ENCODE assay signal across 17 mouse cellular contexts in genomic region chr7:93061747-93062146, GRCm38 (mm10). TPM values are rescaled to one million over a fixed set of nuclear protein-coding genes. Genes with fewer than 3 reads are reported as not detected.
DNase-seq lines count a peak whose midpoint lies in the region; ATAC-seq and TF ChIP-seq lines count a peak whose summit lies in the region.
"Had no signal": no experiment of that assay in that cellular context is flagged by ENCODE, and none has a peak within 500 bp of the region (broad histone marks: within the 10 kb centered on the region; RNA-seq: fewer than 3 reads in every experiment).

No protein-coding gene starts in this region.

- no peak for TF ChIP-seq CTCF in forebrain, postnatal 0 days (IDR thresholded peaks at IDR 0.05; ENCODE audit: low read depth)
- TF ChIP-seq CTCF in lung, postnatal 0 days (IDR thresholded peaks at IDR 0.05) = no peak

- H3K9me3 ChIP-seq in forebrain, embryonic 12.5 days = 0 out of 2 replicates have a peak, but pooled peaks cover 5% of the 10 kb centered on the region
- no peaks in the 10 kb centered on the region for H3K9me3 ChIP-seq in forebrain, postnatal 0 days (ENCODE audit: low read length)
- H3K9me3 ChIP-seq in limb, embryonic 11.5 days (ENCODE audit: control insufficient read depth, low read length) = no peaks in the 10 kb centered on the region
- 0 out of 2 replicates have a peak, but pooled peaks cover 3% of the 10 kb centered on the region for H3K9me3 ChIP-seq in midbrain, embryonic 16.5 days (replicated peaks; ENCODE audit: control insufficient read depth, low read length, poor library complexity, severe bottlenecking)
- no peaks in the 10 kb centered on the region for H3K9me3 ChIP-seq in lung, postnatal 0 days (ENCODE audit: low read length)
- H3K9me3 ChIP-seq: liver, embryonic 13.5 days had no signal

- H3K27me3 ChIP-seq in forebrain, embryonic 12.5 days = no peaks in the 10 kb centered on the region
- no peaks in the 10 kb centered on the region for H3K27me3 ChIP-seq in forebrain, postnatal 0 days (ENCODE audit: insufficient read depth, low read length)
- no peaks in the 10 kb centered on the region for H3K27me3 ChIP-seq in limb, embryonic 11.5 days (ENCODE audit: control insufficient read depth, insufficient read depth, low read length)
- no peaks in the 10 kb centered on the region for H3K27me3 ChIP-seq in midbrain, embryonic 16.5 days (ENCODE audit: control insufficient read depth, insufficient read depth, low read depth, low read length)
- H3K27me3 ChIP-seq in lung, postnatal 0 days (replicated peaks; ENCODE audit: insufficient read depth, low read length) = no peaks in the 10 kb centered on the region
- H3K27me3 ChIP-seq: liver, embryonic 13.5 days had no signal

- H3K36me3 ChIP-seq in forebrain, embryonic 12.5 days (replicated peaks) = no peaks in the 10 kb centered on the region
- H3K36me3 ChIP-seq in forebrain, postnatal 0 days (ENCODE audit: insufficient read depth) = no peaks in the 10 kb centered on the region
- no peaks in the 10 kb centered on the region for H3K36me3 ChIP-seq in limb, embryonic 11.5 days (ENCODE audit: control insufficient read depth, insufficient read depth, low read length)
- H3K36me3 ChIP-seq in midbrain, embryonic 16.5 days (ENCODE audit: control insufficient read depth, insufficient read depth, low read length) = no peaks in the 10 kb centered on the region
- H3K36me3 ChIP-seq in lung, postnatal 0 days (ENCODE audit: insufficient read depth, low read length) = no peaks in the 10 kb centered on the region
- H3K36me3 ChIP-seq: liver, embryonic 13.5 days had no signal

- H3K4me2 ChIP-seq in forebrain, embryonic 12.5 days = peak overlapping the region; percentile 27
- no peak overlapping the region for H3K4me2 ChIP-seq in forebrain, postnatal 0 days (ENCODE audit: low read depth)
- no peak overlapping the region; the same call in 1 of the 2 replicates for H3K4me2 ChIP-seq in limb, embryonic 11.5 days (ENCODE audit: low read depth, severe bottlenecking)
- H3K4me2 ChIP-seq in midbrain, embryonic 16.5 days (ENCODE audit: low read length) = no peak overlapping the region
- H3K4me2 ChIP-seq in lung, postnatal 0 days (replicated peaks; ENCODE audit: low read depth, low read length) = no peak overlapping the region
- H3K4me2 ChIP-seq: liver, embryonic 13.5 days had no signal

- 9% methylated on average over 3 of the region's 3 CpGs for WGBS in forebrain, embryonic 12.5 days
- WGBS in forebrain, postnatal 0 days = 15% methylated on average over 3 of the region's 3 CpGs
- 68% methylated on average over 3 of the region's 3 CpGs for WGBS in limb, embryonic 11.5 days
- 11% methylated on average over 3 of the region's 3 CpGs for WGBS in midbrain, embryonic 16.5 days
- WGBS in lung, postnatal 0 days = 72% methylated on average over 3 of the region's 3 CpGs

- H3K4me3 ChIP-seq in forebrain, embryonic 12.5 days (replicated peaks) = no peak overlapping the region
- H3K4me3 ChIP-seq in forebrain, postnatal 0 days (ENCODE audit: low read depth, low read length) = no peak overlapping the region
- no peak overlapping the region for H3K4me3 ChIP-seq in limb, embryonic 11.5 days (ENCODE audit: low read depth, low read length)
- no peak overlapping the region for H3K4me3 ChIP-seq in midbrain, embryonic 16.5 days (ENCODE audit: low read depth, low read length)
- H3K4me3 ChIP-seq in lung, postnatal 0 days (ENCODE audit: low read depth, low read length) = no peak overlapping the region
- H3K4me3 ChIP-seq: erythroblast, embryonic 14.5 days; liver, embryonic 13.5 days had no signal

- no peak for TF ChIP-seq EP300 in lung, postnatal 0 days (IDR thresholded peaks at IDR 0.05)

- H3K4me1 ChIP-seq in forebrain, embryonic 12.5 days = peaks cover 26% of the 10 kb centered on the region
- H3K4me1 ChIP-seq in forebrain, postnatal 0 days (ENCODE audit: insufficient read depth) = no peaks in the 10 kb centered on the region
- peaks cover 4% of the 10 kb centered on the region; the same call in 1 of the 2 replicates for H3K4me1 ChIP-seq in limb, embryonic 11.5 days (ENCODE audit: control insufficient read depth, insufficient read depth, low read length)
- peaks cover 8% of the 10 kb centered on the region for H3K4me1 ChIP-seq in midbrain, embryonic 16.5 days (ENCODE audit: control insufficient read depth, insufficient read depth, low read length)
- H3K4me1 ChIP-seq in lung, postnatal 0 days (ENCODE audit: insufficient read depth, low read depth, low read length) = no peaks in the 10 kb centered on the region
- H3K4me1 ChIP-seq: liver, embryonic 13.5 days had no signal

- peak; percentile 81 for ATAC-seq in forebrain, embryonic 12.5 days (ENCODE audit: low FRiP score)
- ATAC-seq in forebrain, postnatal 0 days = peak; percentile 63
- no peak for ATAC-seq in limb, embryonic 11.5 days (ENCODE audit: insufficient number of reproducible peaks, low FRiP score, low TSS enrichment, low read depth)
- ATAC-seq in midbrain, embryonic 16.5 days = peak; percentile 85
- ATAC-seq in lung, postnatal 0 days = no peak

- peak overlapping the region; percentile 82 for H3K27ac ChIP-seq in forebrain, embryonic 12.5 days
- H3K27ac ChIP-seq in forebrain, postnatal 0 days (ENCODE audit: low read depth, low read length) = peak overlapping the region; percentile 40
- peak overlapping the region; percentile 80 for H3K27ac ChIP-seq in limb, embryonic 11.5 days (replicated peaks; ENCODE audit: low read depth, low read length)
- H3K27ac ChIP-seq in midbrain, embryonic 16.5 days (ENCODE audit: low read length) = 0 out of 2 replicates have a peak overlapping the region, but pooled peaks have one; percentile 18
- H3K27ac ChIP-seq in lung, postnatal 0 days (ENCODE audit: low read length) = no peak overlapping the region
- H3K27ac ChIP-seq: liver, embryonic 13.5 days had no signal

- H3K9ac ChIP-seq in forebrain, embryonic 12.5 days = no peak overlapping the region
- no peak overlapping the region for H3K9ac ChIP-seq in forebrain, postnatal 0 days
- H3K9ac ChIP-seq in limb, embryonic 11.5 days (ENCODE audit: low read length) = no peak overlapping the region
- no peak overlapping the region for H3K9ac ChIP-seq in midbrain, embryonic 16.5 days (ENCODE audit: low read depth, low read length)
- no peak overlapping the region for H3K9ac ChIP-seq in lung, postnatal 0 days (replicated peaks; ENCODE audit: low read depth)
- H3K9ac ChIP-seq: liver, embryonic 13.5 days had no signal

- DNase-seq in forebrain, postnatal 0 days = peak; percentile 37
- no peak for DNase-seq in limb, embryonic 11.5 days (ENCODE audit: low spot score)
- DNase-seq in spleen, adult 12 weeks (ENCODE audit: low spot score) = no peak
- DNase-seq in right cerebral cortex, adult 18-20 months = no peak
- no peak for DNase-seq in lung, postnatal 0 days (ENCODE audit: low spot score)
- DNase-seq in layer of hippocampus, adult 9-10 months (ENCODE audit: low spot score) = no peak
- DNase-seq: heart, adult 11 months; heart, postnatal 10 days; kidney, adult 18-20 months; kidney, postnatal 4 days; liver, embryonic 13.5 days; lung, postnatal 10 days; thymus, postnatal 25 days had no signal

RNA-seq across cellular contexts. Expression of gene Fam181b, which starts 17.9 kb away (rescaled TPM):
- 39.7 and 40.2 TPM in 2 replicates for polyA plus RNA-seq in forebrain, embryonic 12.5 days (2016; fragmentation: Nextera tagmentation; extraction: Ambion mirVana)
- 40.0 and 42.6 TPM in 2 replicates for total RNA-seq in forebrain, postnatal 0 days (2014; rRNA removed)
- 37.2 and 37.5 TPM in 2 replicates for polyA plus RNA-seq in forebrain, postnatal 0 days (2015; fragmentation: Nextera tagmentation; extraction: Ambion mirVana)
- polyA plus RNA-seq in limb, embryonic 11.5 days (2014; fragmentation: Nextera tagmentation; extraction: Ambion mirVana) = 28.6 and 38.6 TPM in 2 replicates
- polyA plus RNA-seq in midbrain, embryonic 16.5 days (2015; fragmentation: Nextera tagmentation; extraction: Ambion mirVana) = 28.0 and 33.6 TPM in 2 replicates
- polyA plus RNA-seq in lung, postnatal 0 days (2015; fragmentation: Nextera tagmentation; extraction: Ambion mirVana) = 6.6 TPM in 2 replicates
- total RNA-seq: common myeloid progenitor, adult 5-6 weeks had no signal
- polyA plus RNA-seq: erythroblast, embryonic 14.5 days had no signal

Comparison
In these comparisons a context has a peak if more than half of its experiments do, and no peak if none do; other contexts are left out.
1. ATAC-seq: peak in forebrain, embryonic 12.5 days (single experiment), forebrain, postnatal 0 days (single experiment) and midbrain, embryonic 16.5 days (single experiment); none in limb, embryonic 11.5 days (single experiment) and lung, postnatal 0 days (single experiment).